Mouse (Mus musculus) liver, postnatal 0 days (tissue): ENCODE measurements around the gene Gm12184.

Source experiments
- CTCF ChIP-seq: sonication (generic); IDR thresholded peaks from 2 replicates; pipeline ENCODE4 v1.5.1; 2016; ENCODE audit warnings: antibody characterized with exemption, low read depth
- EP300 ChIP-seq: IDR thresholded peaks from 2 replicates; pipeline ENCODE4 v1.6.1; 2016; ENCODE audit warnings: antibody characterized with exemption, low read depth, mild to moderate bottlenecking

GRCm38 (mm10) chr11:48838181-48838797, 11.8 kb upstream of the Gm12184 start:
- TF ChIP-seq EP300 (no peak), CTCF (no peak)
